Mouse (Mus musculus) adrenal gland, postnatal 25 days (tissue): ENCODE measurements around the gene Rapgef3. TPM values are rescaled to one million over a fixed set of nuclear protein-coding genes. Genes with fewer than 3 reads are reported as not detected.

Experiments
- DNase-seq: peaks from one replicate; pipeline ENCODE4 v3.0.0; 2021; ENCODE audit warnings: mixed read lengths
- long read RNA-seq: library from polyadenylated mRNA; stranded (forward); transcript quantifications from one replicate; pipeline ENCODE4 v2.0.0, GENCODE M21; 2021
- total RNA-seq: library from RNA; stranded (reverse); gene quantifications from 2 replicates; pipeline ENCODE4 v1.2.3, GENCODE M21; 2021

Rapgef3 gene
- 16.9 and 26.0 TPM in 2 replicates for total RNA-seq
- long read RNA-seq, full-length matches to known transcripts: 6 of 17 reads
- long read RNA-seq, partial matches to known transcripts: 5 of 17 reads
- long read RNA-seq, other reads (novel, unspliced or antisense): 6 of 17 reads

GRCm38 (mm10) chr15:97767280-97768186 lies at the start of gene Rapgef3:
Rapgef3 (minus strand) TSS chr15:97767972.
- DNase-seq: peak; percentile 82

GRCm38 (mm10) chr15:97816199-97816994 lies 48.6 kb upstream of the Rapgef3 start:
- no peak for DNase-seq

- DNase-seq: no peak
These were observed 47.5 kb upstream of the Rapgef3 start for GRCm38 (mm10) chr15:97815254-97815653.

GRCm38 (mm10) chr15:97814703-97815102 lies 46.9 kb upstream of the Rapgef3 start:
- DNase-seq: peak; percentile 51

- peak; percentile 55 for DNase-seq
These were observed 45.9 kb upstream of the Rapgef3 start for GRCm38 (mm10) chr15:97813452-97814204.

- no peak for DNase-seq
These were observed 45.1 kb upstream of the Rapgef3 start for GRCm38 (mm10) chr15:97812875-97813274.

- DNase-seq: peak; percentile 84
These were observed 44.4 kb upstream of the Rapgef3 start for GRCm38 (mm10) chr15:97812126-97812525.

- no peak for DNase-seq
These were observed 43.5 kb upstream of the Rapgef3 start for GRCm38 (mm10) chr15:97811307-97811706.

- no peak for DNase-seq
These were observed 42.6 kb upstream of the Rapgef3 start for GRCm38 (mm10) chr15:97810399-97810798.

- DNase-seq: peak; percentile 74
These were observed 42.2 kb upstream of the Rapgef3 start for GRCm38 (mm10) chr15:97809942-97810341.

GRCm38 (mm10) chr15:97809206-97809605 lies 41.4 kb upstream of the Rapgef3 start:
- no peak for DNase-seq

GRCm38 (mm10) chr15:97808532-97808931 lies 40.8 kb upstream of the Rapgef3 start:
- DNase-seq: no peak

GRCm38 (mm10) chr15:97807867-97808266 lies 40.1 kb upstream of the Rapgef3 start:
- DNase-seq: no peak

GRCm38 (mm10) chr15:97802575-97802974 lies 34.8 kb upstream of the Rapgef3 start:
- DNase-seq: no peak

- no peak for DNase-seq
These were observed 34.0 kb upstream of the Rapgef3 start for GRCm38 (mm10) chr15:97801811-97802210.

GRCm38 (mm10) chr15:97800853-97801252 lies 33.1 kb upstream of the Rapgef3 start:
- no peak for DNase-seq

GRCm38 (mm10) chr15:97799446-97799845 lies 31.7 kb upstream of the Rapgef3 start:
- DNase-seq: no peak

- DNase-seq: no peak
These were observed 30.4 kb upstream of the Rapgef3 start for GRCm38 (mm10) chr15:97798134-97798533.

GRCm38 (mm10) chr15:97796674-97797310 lies 29.0 kb upstream of the Rapgef3 start:
- no peak for DNase-seq

GRCm38 (mm10) chr15:97795559-97796235 lies 27.9 kb upstream of the Rapgef3 start:
- DNase-seq: no peak

- DNase-seq: no peak
These were observed 26.5 kb upstream of the Rapgef3 start for GRCm38 (mm10) chr15:97794268-97794667.
